Mouse (Mus musculus): Measurements from ENCODE around the gene Csmd2. TPM values are rescaled to one million over a fixed set of nuclear protein-coding genes. Genes with fewer than 3 reads are reported as not detected.
A peak's percentile ranks its signal among the peaks of the same experiment; 100 is the strongest.

Gene Csmd2
- polyA plus RNA-seq, 1 experiment: 0.03 TPM

DNA sequence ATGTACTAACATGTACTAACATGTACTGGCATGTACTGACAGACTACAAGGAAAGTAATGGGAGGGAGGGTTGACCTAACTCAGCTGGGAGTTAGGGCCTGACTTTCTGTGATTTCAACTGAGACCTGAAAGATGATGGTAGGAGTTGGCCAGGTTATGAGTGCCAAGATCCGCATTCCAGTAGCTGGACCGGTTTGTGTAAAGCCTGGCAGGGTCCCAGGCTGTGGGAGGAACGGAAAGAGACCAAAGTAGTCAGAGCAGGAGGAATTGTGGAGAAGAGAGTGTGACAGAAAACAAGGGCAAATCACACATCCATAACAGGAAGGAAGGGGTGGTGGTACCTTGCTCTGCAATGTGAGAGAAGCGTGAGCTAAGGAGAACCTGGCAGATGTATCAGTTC is 588.2 kb downstream of the Csmd2 start:
- 40% methylated on average over 4 of the region's 4 CpGs for WGBS
- no peaks in the 10 kb centered on the region for H3K36me3 ChIP-seq (ENCODE audit: control insufficient read depth, insufficient read depth, low read length)
- no peak overlapping the region for H3K27ac ChIP-seq (ENCODE audit: insufficient read depth, low read depth, low read length)
- no peaks in the 10 kb centered on the region for H3K27me3 ChIP-seq (replicated peaks; ENCODE audit: control insufficient read depth, insufficient read depth, low read length)
- DNase-seq: peak; percentile 43
- H3K4me1 ChIP-seq (ENCODE audit: control insufficient read depth, insufficient read depth, low read length): no peaks in the 10 kb centered on the region
- no peak for TF ChIP-seq POLR2A (IDR thresholded peaks at IDR 0.05; ENCODE audit: low read depth, low read length)
- no peak for TF ChIP-seq CTCF (conservative IDR thresholded peaks at IDR 0.05; ENCODE audit: insufficient read depth, insufficient read length, low read depth, low read length)
- H3K4me3 ChIP-seq (ENCODE audit: insufficient read depth, low read depth, low read length): no peak overlapping the region

DNA sequence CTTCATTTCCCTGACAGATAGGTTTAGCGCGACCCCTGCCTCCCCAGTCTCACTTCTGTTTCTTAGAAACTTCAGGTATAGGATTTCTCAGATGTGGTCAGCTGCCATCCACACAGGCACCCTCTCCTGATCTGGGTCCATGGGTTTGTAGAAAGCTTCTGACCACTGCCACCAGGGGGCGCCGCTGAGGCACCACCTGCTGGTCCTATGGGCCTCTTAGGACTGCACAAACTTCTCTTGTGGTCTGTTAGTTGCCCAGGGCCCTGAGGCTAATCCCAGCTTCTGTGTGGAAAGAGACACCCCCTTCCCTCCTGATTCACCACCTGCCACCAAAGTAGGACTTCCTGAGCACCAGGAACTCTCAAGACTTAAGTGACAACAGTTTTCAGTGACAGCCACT is 591.5 kb downstream of the Csmd2 start:
- H3K4me1 ChIP-seq (ENCODE audit: control insufficient read depth, insufficient read depth, low read length): no peaks in the 10 kb centered on the region
- H3K36me3 ChIP-seq (ENCODE audit: control insufficient read depth, insufficient read depth, low read length): no peaks in the 10 kb centered on the region
- TF ChIP-seq CTCF (conservative IDR thresholded peaks at IDR 0.05; ENCODE audit: insufficient read depth, insufficient read length, low read depth, low read length) (peak; percentile 65), POLR2A (IDR thresholded peaks at IDR 0.05; ENCODE audit: low read depth, low read length) (no peak)
- H3K4me3 ChIP-seq (ENCODE audit: insufficient read depth, low read depth, low read length): no peak overlapping the region
- H3K27me3 ChIP-seq (replicated peaks; ENCODE audit: control insufficient read depth, insufficient read depth, low read length): no peaks in the 10 kb centered on the region
- DNase-seq: peak; percentile 47
- WGBS: 59% methylated on average over 4 of the region's 4 CpGs
- H3K27ac ChIP-seq (ENCODE audit: insufficient read depth, low read depth, low read length): no peak overlapping the region

DNA sequence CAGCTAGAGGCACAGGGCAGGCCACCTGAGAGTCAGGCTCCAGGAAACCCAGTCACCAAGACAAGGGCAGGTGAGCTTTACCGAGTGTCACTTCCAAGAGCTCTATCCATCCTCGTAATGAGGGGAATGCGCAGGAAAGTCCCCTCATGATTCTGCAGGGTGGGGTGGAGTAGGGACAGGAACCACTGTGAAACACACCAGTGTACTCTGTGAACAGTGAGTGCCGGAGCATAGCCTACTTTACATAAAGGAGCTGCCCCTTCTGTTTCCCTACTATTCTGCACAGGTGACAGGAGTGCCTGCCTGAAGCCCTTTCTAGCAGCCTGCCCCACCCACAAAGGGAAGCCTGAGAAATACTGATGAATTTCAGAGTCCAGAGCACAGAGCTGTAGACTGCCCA is 605.6 kb downstream of the Csmd2 start:
- no peak overlapping the region for H3K27ac ChIP-seq (ENCODE audit: insufficient read depth, low read depth, low read length)
- DNase-seq: no peak
- H3K4me1 ChIP-seq (ENCODE audit: control insufficient read depth, insufficient read depth, low read length): no peaks in the 10 kb centered on the region
- TF ChIP-seq CTCF (conservative IDR thresholded peaks at IDR 0.05; ENCODE audit: insufficient read depth, insufficient read length, low read depth, low read length) (no peak), POLR2A (IDR thresholded peaks at IDR 0.05; ENCODE audit: low read depth, low read length) (no peak)
- H3K27me3 ChIP-seq (replicated peaks; ENCODE audit: control insufficient read depth, insufficient read depth, low read length): no peaks in the 10 kb centered on the region
- peaks cover 2% of the 10 kb centered on the region for H3K36me3 ChIP-seq (ENCODE audit: control insufficient read depth, insufficient read depth, low read length)
- H3K4me3 ChIP-seq (ENCODE audit: insufficient read depth, low read depth, low read length): no peak overlapping the region
- over 99% methylated on average over 4 of the region's 4 CpGs for WGBS

DNA sequence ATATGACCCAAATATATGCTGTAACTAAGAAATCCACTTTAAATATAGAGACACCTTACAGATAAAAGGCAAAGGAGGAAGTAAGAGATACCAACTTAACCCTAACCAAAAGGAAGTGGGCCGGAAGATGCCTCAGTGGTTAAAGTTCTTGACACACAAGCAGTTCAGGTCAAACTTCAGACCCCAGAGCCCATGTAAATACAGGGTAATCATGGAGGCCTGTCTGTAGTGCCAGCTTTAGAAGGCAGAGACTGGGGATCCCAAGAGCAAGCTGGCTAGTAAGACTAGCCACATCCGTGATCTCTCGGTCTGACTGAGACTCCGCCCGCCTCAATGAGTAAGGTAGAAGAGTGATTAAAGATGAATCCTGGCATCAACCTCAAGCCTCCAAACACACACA is 606.4 kb downstream of the Csmd2 start:
- TF ChIP-seq POLR2A (IDR thresholded peaks at IDR 0.05; ENCODE audit: low read depth, low read length) (no peak), CTCF (conservative IDR thresholded peaks at IDR 0.05; ENCODE audit: insufficient read depth, insufficient read length, low read depth, low read length) (no peak)
- Histone ChIP-seq H3K36me3 (ENCODE audit: control insufficient read depth, insufficient read depth, low read length) (peaks cover 2% of the 10 kb centered on the region), H3K27ac (ENCODE audit: insufficient read depth, low read depth, low read length) (no peak overlapping the region), H3K27me3 (replicated peaks; ENCODE audit: control insufficient read depth, insufficient read depth, low read length) (no peaks in the 10 kb centered on the region), H3K4me3 (ENCODE audit: insufficient read depth, low read depth, low read length) (no peak overlapping the region), H3K4me1 (ENCODE audit: control insufficient read depth, insufficient read depth, low read length) (no peaks in the 10 kb centered on the region)
- WGBS: 92% methylated on average over 5 of the region's 5 CpGs
- DNase-seq: no peak

DNA sequence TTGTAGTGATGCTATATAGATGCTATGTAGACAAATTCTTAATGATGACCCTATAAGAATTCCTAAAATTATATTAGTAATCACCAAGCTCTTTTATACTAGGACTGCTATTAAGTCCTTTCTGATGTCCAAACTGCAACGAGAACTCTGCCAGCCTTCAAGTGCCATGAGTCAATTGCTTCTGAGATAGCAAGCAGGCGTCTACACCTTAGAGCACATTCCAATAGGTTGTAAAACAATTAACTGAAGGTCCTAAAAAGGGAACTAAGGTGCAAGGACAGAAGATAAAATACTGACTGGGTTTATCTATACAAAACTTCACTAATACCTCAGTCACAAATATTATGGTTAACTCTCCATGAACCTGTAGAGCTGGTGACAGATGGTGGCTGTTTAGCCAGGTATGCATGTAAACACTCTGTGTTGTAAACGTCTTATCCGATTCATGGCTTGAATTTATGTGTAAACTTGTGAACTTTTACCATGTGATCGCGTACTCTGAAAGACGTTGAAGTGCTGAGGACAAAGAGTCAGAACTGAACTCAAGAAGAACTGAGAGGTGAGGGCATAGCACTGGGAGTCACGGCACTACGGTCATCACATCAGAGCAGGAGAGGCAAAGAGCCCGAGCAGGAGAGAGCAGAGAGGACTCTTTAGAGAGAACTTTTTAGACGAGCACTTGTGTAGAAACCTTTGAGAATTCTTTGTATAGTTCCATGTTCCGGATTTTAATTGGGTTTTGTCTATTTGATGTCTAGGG is 610.3 kb downstream of the Csmd2 start:
- Histone ChIP-seq H3K4me3 (ENCODE audit: insufficient read depth, low read depth, low read length) (no peak overlapping the region), H3K27ac (ENCODE audit: insufficient read depth, low read depth, low read length) (no peak overlapping the region), H3K4me1 (ENCODE audit: control insufficient read depth, insufficient read depth, low read length) (no peaks in the 10 kb centered on the region), H3K27me3 (replicated peaks; ENCODE audit: control insufficient read depth, insufficient read depth, low read length) (no peaks in the 10 kb centered on the region), H3K36me3 (ENCODE audit: control insufficient read depth, insufficient read depth, low read length) (no peaks in the 10 kb centered on the region)
- DNase-seq: no peak
- WGBS: 73% methylated on average over 12 of the region's 12 CpGs
- TF ChIP-seq POLR2A (IDR thresholded peaks at IDR 0.05; ENCODE audit: low read depth, low read length): no peak
- no peak for TF ChIP-seq CTCF (conservative IDR thresholded peaks at IDR 0.05; ENCODE audit: insufficient read depth, insufficient read length, low read depth, low read length)

DNA sequence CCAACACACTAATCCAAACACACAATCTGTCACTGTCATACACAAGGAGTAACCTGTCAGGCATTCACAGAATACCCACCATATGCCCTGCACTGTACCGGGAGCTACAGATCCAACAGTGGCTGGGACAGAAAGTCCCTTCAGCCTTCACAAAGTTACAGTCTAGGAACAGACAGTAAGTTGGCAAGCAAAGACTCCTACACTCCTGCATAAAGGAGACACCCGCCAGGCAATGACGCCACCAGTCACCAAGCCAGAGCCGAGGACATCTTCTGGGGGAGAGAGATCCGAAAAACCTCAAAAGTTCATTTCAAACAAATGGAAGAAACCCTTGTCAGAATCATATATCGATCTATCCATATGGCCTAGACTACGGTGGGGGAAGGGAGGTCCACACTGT is 618.9 kb downstream of the Csmd2 start:
- no peak for DNase-seq
- H3K36me3 ChIP-seq (ENCODE audit: control insufficient read depth, insufficient read depth, low read length): no peaks in the 10 kb centered on the region; the same call in 1 of the 2 replicates
- no peak for TF ChIP-seq POLR2A (IDR thresholded peaks at IDR 0.05; ENCODE audit: low read depth, low read length)
- TF ChIP-seq CTCF (conservative IDR thresholded peaks at IDR 0.05; ENCODE audit: insufficient read depth, insufficient read length, low read depth, low read length): no peak
- no peak overlapping the region for H3K4me3 ChIP-seq (ENCODE audit: insufficient read depth, low read depth, low read length)
- no peaks in the 10 kb centered on the region for H3K27me3 ChIP-seq (replicated peaks; ENCODE audit: control insufficient read depth, insufficient read depth, low read length)
- H3K27ac ChIP-seq (ENCODE audit: insufficient read depth, low read depth, low read length): no peak overlapping the region
- WGBS: 96% methylated on average over 7 of the region's 7 CpGs
- no peaks in the 10 kb centered on the region for H3K4me1 ChIP-seq (ENCODE audit: control insufficient read depth, insufficient read depth, low read length)

DNA sequence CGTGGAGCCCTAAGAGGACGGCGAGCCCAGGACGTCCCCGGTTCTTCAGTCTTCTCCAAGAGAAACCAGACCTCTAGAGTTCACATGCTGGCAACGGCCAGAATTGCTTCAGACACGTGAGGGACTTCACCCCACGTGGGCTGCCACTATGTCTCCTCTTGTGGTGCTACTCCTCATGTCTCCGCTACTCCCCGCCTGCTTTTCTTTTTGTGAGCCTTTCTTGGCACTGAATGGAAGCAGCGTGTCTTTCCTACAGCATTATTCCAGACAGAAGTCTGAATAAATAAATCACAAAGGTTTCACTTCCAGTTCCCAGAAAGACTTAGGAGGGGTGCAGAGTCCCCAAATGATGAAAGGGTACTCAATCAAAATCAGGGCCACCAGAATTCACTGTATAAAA is 620.0 kb downstream of the Csmd2 start:
- no peak for TF ChIP-seq CTCF (conservative IDR thresholded peaks at IDR 0.05; ENCODE audit: insufficient read depth, insufficient read length, low read depth, low read length)
- TF ChIP-seq POLR2A (IDR thresholded peaks at IDR 0.05; ENCODE audit: low read depth, low read length): no peak
- Histone ChIP-seq H3K27me3 (replicated peaks; ENCODE audit: control insufficient read depth, insufficient read depth, low read length) (no peaks in the 10 kb centered on the region), H3K27ac (ENCODE audit: insufficient read depth, low read depth, low read length) (no peak overlapping the region), H3K36me3 (ENCODE audit: control insufficient read depth, insufficient read depth, low read length) (no peaks in the 10 kb centered on the region; the same call in 1 of the 2 replicates), H3K4me1 (ENCODE audit: control insufficient read depth, insufficient read depth, low read length) (no peaks in the 10 kb centered on the region), H3K4me3 (ENCODE audit: insufficient read depth, low read depth, low read length) (no peak overlapping the region)
- WGBS: 84% methylated on average over 11 of the region's 11 CpGs
- DNase-seq: no peak
